Mouse (Mus musculus) forebrain, embryonic 16.5 days (tissue): ENCODE measurements around the gene Dnah2. TPM values are rescaled to one million over a fixed set of nuclear protein-coding genes. Genes with fewer than 3 reads are reported as not detected.

Experiments used
- ATAC-seq: fragments of 200-750 bp; cut with Nextera tagmentation; 2 replicates; pipeline ENCODE4 v1.8.0; 2017; ENCODE audit warnings: mild to moderate bottlenecking, moderate library complexity
- H3K27ac ChIP-seq: fragments of 300-500 bp; sonication (generic); 2 replicates; pipeline ENCODE4 v1.5.1; 2014; ENCODE audit warnings: low read length, control low read depth
- H3K27me3 ChIP-seq: fragments of 300-500 bp; sonication (generic); replicated peaks from 2 replicates; pipeline ENCODE4 v1.6.1; 2014; ENCODE audit warnings: low read length; ENCODE audit not compliant: control insufficient read depth, insufficient read depth
- H3K36me3 ChIP-seq: fragments of 300-500 bp; sonication (generic); 2 replicates; pipeline ENCODE4 v1.6.1; 2014; ENCODE audit not compliant: control insufficient read depth, insufficient read depth
- H3K4me1 ChIP-seq: fragments of 300-500 bp; sonication (generic); replicated peaks from 2 replicates; pipeline ENCODE4 v1.6.1; 2014; ENCODE audit warnings: low read length; ENCODE audit not compliant: control insufficient read depth, insufficient read depth
- H3K4me2 ChIP-seq: fragments of 300-500 bp; sonication (generic); 2 replicates; pipeline ENCODE4 v1.6.1; 2014; ENCODE audit warnings: mild to moderate bottlenecking, low read length, control low read depth
- H3K4me3 ChIP-seq: fragments of 300-500 bp; sonication (generic); replicated peaks from 2 replicates; pipeline ENCODE4 v1.5.1; 2014; ENCODE audit warnings: mild to moderate bottlenecking, low read length, control low read depth
- H3K9ac ChIP-seq: fragments of 300-500 bp; sonication (generic); replicated peaks from 2 replicates; pipeline ENCODE4 v1.6.1; 2014; ENCODE audit warnings: low read depth, low read length, control low read depth
- H3K9me3 ChIP-seq: fragments of 300-500 bp; sonication (generic); 2 replicates; pipeline ENCODE4 v1.6.1; 2016; ENCODE audit warnings: low read length; ENCODE audit not compliant: control insufficient read depth
- WGBS: fragments of 180-500 bp; shearing (Covaris S2); extraction: QIAGEN DNeasy Blood & Tissue Kit; methylation state at CpG from one replicate; pipeline ENCODE4 v1.1.7; 2014; 5-methylcytosine and 5-hydroxymethylcytosine counted together
- polyA plus RNA-seq: library from polyadenylated mRNA; unstranded; fragments of >200 nt; fragmentation: Nextera tagmentation; extraction: Ambion mirVana; gene quantifications from 2 replicates; pipeline ENCODE4 v1.2.1, GENCODE M21; 2015

Dnah2 gene
- polyA plus RNA-seq, 1 experiment from 2014 or later, result 3.7 TPM

GRCm38 (mm10) chr11:69525661-69526060 lies 23.2 kb downstream of the Dnah2 start:
- no peak overlapping the region for H3K4me3 ChIP-seq
- ATAC-seq, result no peak
- H3K9me3 ChIP-seq, result no peaks in the 10 kb centered on the region
- H3K27ac ChIP-seq, result peak overlapping the region; percentile 98; the same call in 1 of the 2 replicates
- H3K4me1 ChIP-seq, result peaks cover 23% of the 10 kb centered on the region
- H3K4me2 ChIP-seq, result no peak overlapping the region
- WGBS, result 75% methylated on average over 9 of the region's 9 CpGs
- H3K9ac ChIP-seq, result no peak overlapping the region
- H3K27me3 ChIP-seq, result no peaks in the 10 kb centered on the region
- no peaks in the 10 kb centered on the region for H3K36me3 ChIP-seq

DNA sequence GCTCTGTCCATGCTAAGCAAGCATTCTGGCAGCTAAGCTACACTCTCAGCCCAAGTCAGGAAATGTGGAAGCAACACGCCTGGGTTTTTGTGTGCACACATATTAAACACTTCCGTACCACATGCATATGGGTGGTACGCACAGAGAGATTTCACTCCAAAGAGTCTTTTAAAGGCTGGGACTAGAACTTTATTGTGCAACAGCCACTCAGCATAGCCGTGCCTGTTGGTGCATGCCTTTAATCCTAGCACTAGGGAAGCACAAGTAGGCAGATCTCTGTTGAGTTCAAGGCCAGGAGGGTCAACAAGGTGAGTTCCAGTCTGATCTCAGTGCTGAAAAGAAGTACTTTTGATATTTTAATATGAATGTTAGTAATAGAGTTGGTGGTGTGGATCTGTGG lies 25.3 kb downstream of the Dnah2 start:
- Histone ChIP-seq H3K27me3 (no peaks in the 10 kb centered on the region), H3K9ac (no peak overlapping the region), H3K36me3 (no peaks in the 10 kb centered on the region), H3K27ac (no peak overlapping the region), H3K4me2 (no peak overlapping the region), H3K4me1 (peaks cover 23% of the 10 kb centered on the region), H3K4me3 (no peak overlapping the region), H3K9me3 (no peaks in the 10 kb centered on the region)
- 90% methylated on average over 4 of the region's 4 CpGs for WGBS
- ATAC-seq, result no peak

DNA sequence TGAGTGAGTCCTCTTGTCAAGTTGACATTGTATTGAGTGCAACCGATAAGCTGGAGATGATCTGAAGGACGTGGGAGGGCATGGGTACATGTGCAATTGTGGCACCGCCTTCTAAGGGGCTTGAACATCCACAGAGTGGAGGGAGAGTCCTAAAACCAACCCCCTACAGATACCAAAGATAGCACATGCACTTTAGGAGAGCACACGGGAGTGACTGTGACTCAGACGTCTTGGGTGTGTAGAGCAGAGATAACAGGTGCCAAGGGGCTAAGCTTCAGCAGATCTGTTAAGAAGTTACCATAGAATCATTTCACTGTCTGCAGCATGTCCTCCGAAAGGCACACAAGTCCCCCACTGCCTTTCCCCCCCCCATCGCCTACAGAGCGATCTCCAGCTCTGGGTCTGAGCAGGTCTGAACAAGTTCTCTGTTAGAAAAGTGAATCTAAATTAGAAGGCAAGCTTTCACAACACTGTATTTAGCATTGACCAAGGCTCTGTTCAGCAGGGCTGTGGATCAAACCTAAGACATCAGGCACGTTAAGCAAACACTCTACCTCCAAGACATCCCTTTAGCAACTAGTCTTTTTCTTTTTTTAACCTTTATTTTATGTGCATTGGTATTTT lies 27.3 kb downstream of the Dnah2 start:
- peaks cover 8% of the 10 kb centered on the region for H3K4me1 ChIP-seq
- H3K4me3 ChIP-seq, result no peak overlapping the region
- no peak overlapping the region for H3K4me2 ChIP-seq
- no peak overlapping the region for H3K27ac ChIP-seq
- no peak overlapping the region for H3K9ac ChIP-seq
- H3K36me3 ChIP-seq, result no peaks in the 10 kb centered on the region
- ATAC-seq, result no peak
- 91% methylated on average over 9 of the region's 9 CpGs for WGBS
- H3K27me3 ChIP-seq, result no peaks in the 10 kb centered on the region
- H3K9me3 ChIP-seq, result no peaks in the 10 kb centered on the region

- Histone ChIP-seq H3K4me1 (no peaks in the 10 kb centered on the region), H3K4me2 (no peak overlapping the region), H3K36me3 (no peaks in the 10 kb centered on the region), H3K9ac (no peak overlapping the region), H3K4me3 (no peak overlapping the region), H3K9me3 (no peaks in the 10 kb centered on the region), H3K27me3 (no peaks in the 10 kb centered on the region), H3K27ac (no peak overlapping the region)
- 64% methylated on average over 4 of the region's 4 CpGs for WGBS
- ATAC-seq, result no peak
Observed at GRCm38 (mm10) chr11:69519976-69520375, 28.9 kb downstream of the Dnah2 start.

- no peaks in the 10 kb centered on the region for H3K36me3 ChIP-seq
- no peaks in the 10 kb centered on the region for H3K27me3 ChIP-seq
- H3K4me1 ChIP-seq, result no peaks in the 10 kb centered on the region
- H3K27ac ChIP-seq, result no peak overlapping the region
- ATAC-seq, result no peak
- no peaks in the 10 kb centered on the region for H3K9me3 ChIP-seq
- no peak overlapping the region for H3K4me2 ChIP-seq
- WGBS, result 77% methylated on average over 3 of the region's 3 CpGs
- no peak overlapping the region for H3K9ac ChIP-seq
- H3K4me3 ChIP-seq, result no peak overlapping the region
Observed at GRCm38 (mm10) chr11:69516661-69517060, 32.2 kb downstream of the Dnah2 start.

GRCm38 (mm10) chr11:69516151-69516640 lies 32.7 kb downstream of the Dnah2 start:
- Histone ChIP-seq H3K4me3 (no peak overlapping the region), H3K4me1 (no peaks in the 10 kb centered on the region), H3K4me2 (no peak overlapping the region), H3K27ac (no peak overlapping the region), H3K36me3 (no peaks in the 10 kb centered on the region), H3K27me3 (no peaks in the 10 kb centered on the region), H3K9ac (no peak overlapping the region), H3K9me3 (no peaks in the 10 kb centered on the region)
- no peak for ATAC-seq
- 76% methylated on average over 15 of the region's 15 CpGs for WGBS

GRCm38 (mm10) chr11:69513840-69514239 lies 35.1 kb downstream of the Dnah2 start:
- no peak overlapping the region for H3K9ac ChIP-seq
- WGBS, result 11% methylated on average over 6 of the region's 6 CpGs
- peak; percentile 71 for ATAC-seq

DNA sequence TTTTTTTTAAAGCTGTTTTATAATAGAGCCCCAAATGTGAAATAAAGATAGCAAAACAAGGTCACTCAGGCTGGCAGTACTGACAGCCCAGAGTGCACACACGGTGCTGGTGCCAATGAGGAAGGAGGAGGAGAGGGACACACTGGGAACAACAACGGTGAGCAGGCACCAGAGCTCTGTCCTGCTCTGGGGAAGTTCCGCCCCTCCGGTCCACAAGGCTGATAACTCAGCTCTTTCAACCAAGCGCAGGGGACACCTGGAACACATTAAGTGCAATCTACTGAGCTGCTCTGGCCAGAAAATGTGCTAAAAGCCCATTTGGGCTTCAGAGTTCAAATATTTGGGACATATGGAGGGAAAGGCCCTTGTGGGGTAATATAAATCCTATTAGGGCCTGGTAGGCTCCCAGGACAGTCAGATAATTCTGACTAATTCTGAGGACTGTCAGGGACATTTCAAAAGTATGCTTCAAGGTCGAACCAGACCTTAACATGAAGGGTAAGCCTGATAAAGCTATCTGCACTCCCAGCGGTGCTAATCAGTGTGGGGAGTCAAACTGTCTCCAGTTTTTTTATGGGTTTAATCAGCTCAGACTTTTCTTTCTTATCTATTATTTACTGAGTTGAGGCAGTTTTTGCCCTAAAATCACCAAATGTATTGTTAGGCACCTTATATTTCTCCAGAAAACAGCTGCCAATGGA lies 38.0 kb downstream of the Dnah2 start:
- Histone ChIP-seq H3K4me1 (no peaks in the 10 kb centered on the region), H3K27ac (no peak overlapping the region), H3K9ac (no peak overlapping the region), H3K9me3 (no peaks in the 10 kb centered on the region), H3K27me3 (no peaks in the 10 kb centered on the region), H3K36me3 (no peaks in the 10 kb centered on the region), H3K4me2 (no peak overlapping the region), H3K4me3 (no peak overlapping the region)
- ATAC-seq, result no peak
- WGBS, result 60% methylated on average over 7 of the region's 7 CpGs

More at GRCm38 (mm10) chr11:69513840-69514239, 35.1 kb downstream of the Dnah2 start:
- Histone ChIP-seq H3K27me3 (no peaks in the 10 kb centered on the region), H3K27ac (no peak overlapping the region), H3K36me3 (no peaks in the 10 kb centered on the region), H3K4me2 (no peak overlapping the region), H3K9me3 (no peaks in the 10 kb centered on the region), H3K4me1 (no peaks in the 10 kb centered on the region), H3K4me3 (no peak overlapping the region)

GRCm38 (mm10) chr11:69503863-69504280 lies 45.0 kb downstream of the Dnah2 start:
- Histone ChIP-seq H3K4me1 (no peaks in the 10 kb centered on the region), H3K27ac (no peak overlapping the region), H3K9me3 (no peaks in the 10 kb centered on the region), H3K27me3 (no peaks in the 10 kb centered on the region), H3K9ac (no peak overlapping the region), H3K4me3 (no peak overlapping the region), H3K36me3 (no peaks in the 10 kb centered on the region), H3K4me2 (no peak overlapping the region)
- ATAC-seq, result no peak
- 60% methylated on average over 4 of the region's 4 CpGs for WGBS
